Mouse (Mus musculus) liver, adult 2 months (tissue): ENCODE measurements around the gene Pld1. TPM values are rescaled to one million over a fixed set of nuclear protein-coding genes. Genes with fewer than 3 reads are reported as not detected.

Source experiments
- DNase-seq: peaks from one replicate; pipeline ENCODE4 v3.0.0-alpha.2; 2011; ENCODE audit warnings: low read depth, low spot score; ENCODE audit errors: extremely low read depth
- H3K27ac ChIP-seq: fragments of 200-500 bp; replicated peaks from 2 replicates; pipeline ENCODE4 v1.5.1; 2012; ENCODE audit warnings: low read depth, mild to moderate bottlenecking, control low read depth, inconsistent platforms, low read length; ENCODE audit not compliant: insufficient read depth
- H3K27me3 ChIP-seq: fragments of 200-500 bp; 2 replicates; pipeline ENCODE4 v1.6.1; 2012; ENCODE audit warnings: mild to moderate bottlenecking, moderate library complexity, low read length, inconsistent platforms; ENCODE audit not compliant: control insufficient read depth, insufficient read depth
- H3K36me3 ChIP-seq: fragments of 200-500 bp; 2 replicates; pipeline ENCODE4 v1.6.1; 2012; ENCODE audit warnings: low read length, inconsistent platforms; ENCODE audit not compliant: control insufficient read depth, insufficient read depth
- H3K4me1 ChIP-seq: fragments of 200-500 bp; 2 replicates; pipeline ENCODE4 v1.6.1; 2011; ENCODE audit warnings: low read length; ENCODE audit not compliant: control insufficient read depth, insufficient read depth
- H3K4me3 ChIP-seq: fragments of 200-500 bp; 2 replicates; pipeline ENCODE4 v1.5.1; 2011; ENCODE audit warnings: low read depth, mild to moderate bottlenecking, control low read depth, low read length, moderate library complexity; ENCODE audit not compliant: insufficient read depth
- H3K79me2 ChIP-seq: fragments of 200-500 bp; 2 replicates; pipeline ENCODE4 v1.6.1; 2012; ENCODE audit warnings: inconsistent platforms, mild to moderate bottlenecking, low read length, moderate library complexity; ENCODE audit not compliant: control insufficient read depth, insufficient read depth
- H3K9ac ChIP-seq: fragments of 200-500 bp; 2 replicates; pipeline ENCODE4 v1.6.1; 2012; ENCODE audit warnings: low read depth, mild to moderate bottlenecking, control low read depth, inconsistent platforms, low read length
- CTCF ChIP-seq: fragments of 200-500 bp; IDR thresholded peaks from 2 replicates; pipeline ENCODE4 v1.5.1; 2011; ENCODE audit warnings: low read depth, low read length, control low read depth
- POLR2A ChIP-seq: fragments of 200-500 bp; IDR thresholded peaks from 2 replicates; pipeline ENCODE4 v1.6.1; 2011; ENCODE audit warnings: low read length, control low read depth; ENCODE audit not compliant: insufficient read depth; ENCODE audit errors: extremely low read depth
- WGBS: fragments of 180-500 bp; shearing (Covaris S2); methylation state at CpG from one replicate; pipeline ENCODE4 v1.1.7; 2018; 5-methylcytosine and 5-hydroxymethylcytosine counted together
- polyA plus RNA-seq: library from polyadenylated mRNA; depleted of rRNA; stranded (reverse); fragments of >200 nt; gene quantifications from 2 replicates; pipeline ENCODE4 v1.2.3, GENCODE M21; 2012
- total RNA-seq: library from RNA; depleted of rRNA; stranded (reverse); fragments of >200 nt; gene quantifications from 2 replicates; pipeline ENCODE4 v1.2.3, GENCODE M21; 2014

The Pld1 gene
- total and polyA plus RNA-seq, 2 experiments: 1.9 to 8.4 TPM

- H3K4me1 ChIP-seq: no peaks in the 10 kb centered on the region
- WGBS: 86% methylated on average over 6 of the region's 6 CpGs
- TF ChIP-seq POLR2A: no peak
- no peak for TF ChIP-seq CTCF
- DNase-seq: no peak
- H3K27me3 ChIP-seq: no peaks in the 10 kb centered on the region
- H3K79me2 ChIP-seq: no peaks in the 10 kb centered on the region; the same call in 1 of the 2 replicates
- no peak overlapping the region for H3K27ac ChIP-seq
- no peak overlapping the region for H3K9ac ChIP-seq
- H3K36me3 ChIP-seq: no peaks in the 10 kb centered on the region
- no peak overlapping the region for H3K4me3 ChIP-seq
Measured at GRCm38 (mm10) chr3:27949873-27950250, 11.4 kb downstream of the Pld1 start.

GRCm38 (mm10) chr3:27950726-27951125 is 12.2 kb downstream of the Pld1 start:
- Histone ChIP-seq H3K36me3 (no peaks in the 10 kb centered on the region), H3K79me2 (no peaks in the 10 kb centered on the region; the same call in 1 of the 2 replicates), H3K4me3 (no peak overlapping the region), H3K4me1 (no peaks in the 10 kb centered on the region), H3K27ac (no peak overlapping the region), H3K27me3 (no peaks in the 10 kb centered on the region), H3K9ac (no peak overlapping the region)
- no peak for DNase-seq
- TF ChIP-seq CTCF (no peak), POLR2A (no peak)
- 100% methylated on average over 2 of the region's 2 CpGs for WGBS

- no peaks in the 10 kb centered on the region for H3K36me3 ChIP-seq
- no peak overlapping the region for H3K4me3 ChIP-seq
- H3K79me2 ChIP-seq: no peaks in the 10 kb centered on the region; the same call in 1 of the 2 replicates
- no peak for DNase-seq
- H3K4me1 ChIP-seq: no peaks in the 10 kb centered on the region
- no peaks in the 10 kb centered on the region for H3K27me3 ChIP-seq
- no peak overlapping the region for H3K27ac ChIP-seq
- WGBS: 97% methylated on average over 4 of the region's 4 CpGs
- TF ChIP-seq POLR2A (no peak), CTCF (no peak)
- H3K9ac ChIP-seq: no peak overlapping the region
Measured at GRCm38 (mm10) chr3:27951721-27952120, 13.2 kb downstream of the Pld1 start.

GRCm38 (mm10) chr3:27956006-27956405 is 17.5 kb downstream of the Pld1 start:
- 93% methylated on average over 1 of the region's 1 CpGs for WGBS
- Histone ChIP-seq H3K9ac (no peak overlapping the region), H3K27ac (no peak overlapping the region), H3K79me2 (no peaks in the 10 kb centered on the region), H3K4me1 (no peaks in the 10 kb centered on the region), H3K27me3 (no peaks in the 10 kb centered on the region), H3K36me3 (no peaks in the 10 kb centered on the region; the same call in 1 of the 2 replicates), H3K4me3 (no peak overlapping the region)
- no peak for TF ChIP-seq CTCF
- no peak for TF ChIP-seq POLR2A
- no peak for DNase-seq

- no peaks in the 10 kb centered on the region for H3K4me1 ChIP-seq
- TF ChIP-seq POLR2A (no peak), CTCF (no peak)
- H3K27me3 ChIP-seq: no peaks in the 10 kb centered on the region
- no peaks in the 10 kb centered on the region; the same call in 1 of the 2 replicates for H3K36me3 ChIP-seq
- H3K79me2 ChIP-seq: no peaks in the 10 kb centered on the region
- H3K27ac ChIP-seq: no peak overlapping the region
- WGBS: 47% methylated on average over 6 of the region's 6 CpGs
- no peak overlapping the region for H3K9ac ChIP-seq
- peak; percentile 26 for DNase-seq
- H3K4me3 ChIP-seq: no peak overlapping the region
Measured at GRCm38 (mm10) chr3:27959221-27959620, 20.7 kb downstream of the Pld1 start.

- Histone ChIP-seq H3K79me2 (no peaks in the 10 kb centered on the region), H3K27ac (no peak overlapping the region), H3K9ac (no peak overlapping the region), H3K36me3 (no peaks in the 10 kb centered on the region; the same call in 1 of the 2 replicates), H3K27me3 (no peaks in the 10 kb centered on the region), H3K4me3 (no peak overlapping the region), H3K4me1 (no peaks in the 10 kb centered on the region)
- WGBS: 96% methylated on average over 3 of the region's 3 CpGs
- TF ChIP-seq POLR2A: no peak
- TF ChIP-seq CTCF: no peak
- no peak for DNase-seq
Measured at GRCm38 (mm10) chr3:27961162-27961561, 22.7 kb downstream of the Pld1 start.
